In genomic region chr9:25251611-25252282, GRCm38 (mm10) we compare ENCODE assay signal across 8 mouse cellular contexts. TPM values are rescaled to one million over a fixed set of nuclear protein-coding genes. Genes with fewer than 3 reads are reported as not detected.
DNase-seq lines count a peak whose midpoint lies in the region; ATAC-seq and TF ChIP-seq lines count a peak whose summit lies in the region.

No protein-coding gene starts in this region.

- peak overlapping the region; percentile 88 for H3K9ac ChIP-seq in forebrain, embryonic 15.5 days (replicated peaks)
- peak overlapping the region; percentile 99 for H3K9ac ChIP-seq in lung, embryonic 14.5 days

- ATAC-seq in Patski: peak; percentile 71
- ATAC-seq in forebrain, embryonic 15.5 days (replicated peaks): peak; percentile 87
- peak; percentile 90 for ATAC-seq in lung, embryonic 14.5 days (ENCODE audit: insufficient read depth)

- peak; percentile 49 for DNase-seq in Patski (ENCODE audit: low read depth, low spot score)
- DNase-seq in cerebellum, adult 2 months: peak; percentile 92 to 95
- DNase-seq in heart, postnatal 4 days: peak; percentile 93
- peak; percentile 87 to 93 for DNase-seq in layer of hippocampus, adult 18-20 months (ENCODE audit: low spot score in 2 of 2)
- peak; percentile 95 for DNase-seq in lung, embryonic 14.5 days
- DNase-seq in urinary bladder, postnatal 25 days (ENCODE audit: low spot score): peak; percentile 84

- peak overlapping the region; percentile 62 for H3K4me2 ChIP-seq in forebrain, embryonic 15.5 days (replicated peaks)
- H3K4me2 ChIP-seq in lung, embryonic 14.5 days: peak overlapping the region; percentile 81

- WGBS in cerebellum, adult 2 months: under 1% methylated on average over 41 of the region's 41 CpGs
- WGBS in forebrain, embryonic 15.5 days: under 1% methylated on average over 41 of the region's 41 CpGs
- under 1% methylated on average over 41 of the region's 41 CpGs for WGBS in lung, embryonic 14.5 days
- under 1% methylated on average over 41 of the region's 41 CpGs for WGBS in olfactory bulb, adult 2 months

- TF ChIP-seq CTCF in Patski (IDR thresholded peaks at IDR 0.05): no peak
- TF ChIP-seq CTCF in cerebellum, adult 2 months (IDR thresholded peaks at IDR 0.05; ENCODE audit: borderline replicate concordance, insufficient read depth, low read depth, low read length): no peak
- TF ChIP-seq CTCF in lung, embryonic 14.5 days (IDR thresholded peaks at IDR 0.05; ENCODE audit: low read depth): no peak
- no peak; the same call in 1 of the 2 replicates for TF ChIP-seq CTCF in olfactory bulb, adult 2 months (IDR thresholded peaks at IDR 0.05; ENCODE audit: insufficient read depth, low read depth, low read length)

- no peaks in the 10 kb centered on the region for H3K9me3 ChIP-seq in forebrain, embryonic 15.5 days
- no peaks in the 10 kb centered on the region for H3K9me3 ChIP-seq in lung, embryonic 14.5 days (ENCODE audit: low read depth, low read length)

- CTCF ChIA-PET in Patski (lab: Charles Lee): interaction anchor here (1.0 kb wide), 1 partner anchor 10 kb away, joined by 4 read pairs; no protein-coding TSS in a partner anchor

- H3K4me1 ChIP-seq in cerebellum, adult 2 months (ENCODE audit: control insufficient read depth, insufficient read depth, low read length): no peaks in the 10 kb centered on the region
- peaks cover 32% of the 10 kb centered on the region for H3K4me1 ChIP-seq in forebrain, embryonic 15.5 days
- peaks cover 11% of the 10 kb centered on the region; the same call in 1 of the 2 replicates for H3K4me1 ChIP-seq in lung, embryonic 14.5 days (ENCODE audit: insufficient read depth)
- H3K4me1 ChIP-seq in olfactory bulb, adult 2 months (ENCODE audit: control insufficient read depth, insufficient read depth, low read length): no peaks in the 10 kb centered on the region

- no peaks in the 10 kb centered on the region for H3K36me3 ChIP-seq in forebrain, embryonic 15.5 days
- no peaks in the 10 kb centered on the region for H3K36me3 ChIP-seq in lung, embryonic 14.5 days (ENCODE audit: insufficient read depth)

- peak overlapping the region; percentile 71 for H3K4me3 ChIP-seq in cerebellum, adult 2 months (replicated peaks; ENCODE audit: insufficient read depth, low read depth, low read length)
- peak overlapping the region; percentile 79 for H3K4me3 ChIP-seq in forebrain, embryonic 15.5 days
- peak overlapping the region; percentile 99 for H3K4me3 ChIP-seq in lung, embryonic 14.5 days (ENCODE audit: low read depth, low read length)
- peak overlapping the region; percentile 92 for H3K4me3 ChIP-seq in olfactory bulb, adult 2 months (ENCODE audit: insufficient read depth, low read depth, low read length)

- peak overlapping the region; percentile 64 for H3K27ac ChIP-seq in cerebellum, adult 2 months (ENCODE audit: insufficient read depth, low read length)
- peak overlapping the region; percentile 99 for H3K27ac ChIP-seq in forebrain, embryonic 15.5 days (replicated peaks)
- H3K27ac ChIP-seq in lung, embryonic 14.5 days (ENCODE audit: low read depth): peak overlapping the region; percentile 99
- peak overlapping the region; percentile 90 for H3K27ac ChIP-seq in olfactory bulb, adult 2 months (ENCODE audit: insufficient read depth, low read depth, low read length)

- POLR2A ChIA-PET in Patski (lab: Charles Lee): interaction anchor here (0.7 to 2.1 kb wide), 2 partner anchors 99 to 101 kb away, joined by 3 to 6 read pairs; partner anchors contain the start of gene Herpud2

- in situ Hi-C loops in Patski (cut with MboI; ENCODE audit: low pct_unique_long_range_greater_than_20kb): loop anchor here (5.0 kb wide), 1 partner anchor 79 kb away; no protein-coding TSS in a partner anchor

- peak; percentile 42; the same call in 1 of the 2 replicates for TF ChIP-seq POLR2A in cerebellum, adult 2 months (IDR thresholded peaks at IDR 0.05; ENCODE audit: borderline replicate concordance, insufficient read depth, low read length)
- TF ChIP-seq POLR2A in olfactory bulb, adult 2 months (IDR thresholded peaks at IDR 0.05; ENCODE audit: insufficient read depth, low read depth, low read length): peak; percentile 50; the same call in 1 of the 2 replicates

- no peaks in the 10 kb centered on the region for H3K27me3 ChIP-seq in Patski
- H3K27me3 ChIP-seq in cerebellum, adult 2 months (ENCODE audit: control insufficient read depth, insufficient read depth, low read length): no peaks in the 10 kb centered on the region
- no peaks in the 10 kb centered on the region for H3K27me3 ChIP-seq in forebrain, embryonic 15.5 days
- no peaks in the 10 kb centered on the region for H3K27me3 ChIP-seq in lung, embryonic 14.5 days (ENCODE audit: insufficient read depth, low read length)

RNA-seq across cellular contexts. Expression of gene Sept7, which starts 0.5 kb away (rescaled TPM):
- 170 TPM for polyA plus RNA-seq in Patski (2021)
- polyA plus RNA-seq in cerebellum, adult 2 months (2012; rRNA removed): 225 and 240 TPM in 2 replicates
- polyA plus RNA-seq in forebrain, embryonic 15.5 days (2015; fragmentation: Nextera tagmentation; extraction: Ambion mirVana): 253 and 262 TPM in 2 replicates
- total RNA-seq in heart, postnatal 4 days (2021): 100 to 1,000 TPM; 202 to 208 TPM
- 100 to 1,000 TPM; 263 to 279 TPM for total RNA-seq in layer of hippocampus, adult 18-20 months (2021)
- polyA plus RNA-seq in lung, embryonic 14.5 days (2014; fragmentation: Nextera tagmentation; extraction: Ambion mirVana): 303 and 307 TPM in 2 replicates
- polyA plus RNA-seq in olfactory bulb, adult 2 months (2012; ENCODE audit: insufficient read depth, insufficient read length, low replicate concordance, missing spikeins): 121 and 188 TPM in 2 replicates

Comparison
In these comparisons a context has a peak if more than half of its experiments do, and no peak if none do; other contexts are left out.
1. Peak in every context shown above with its lines: DNase-seq, ATAC-seq, H3K4me3 ChIP-seq and H3K27ac ChIP-seq.